Mouse (Mus musculus) limb, embryonic 11.5 days (tissue): Measurements from ENCODE around the gene Lgals12. TPM values are rescaled to one million over a fixed set of nuclear protein-coding genes. Genes with fewer than 3 reads are reported as not detected.
A peak's percentile ranks its signal among the peaks of the same experiment; 100 is the strongest.

Experiments used
- ATAC-seq: fragments of 200-750 bp; cut with Nextera tagmentation; 2 replicates; pipeline ENCODE4 v1.8.0; 2017; ENCODE audit warnings: low read depth; ENCODE audit not compliant: insufficient number of reproducible peaks, low FRiP score, low TSS enrichment
- DNase-seq: peaks from one replicate; pipeline ENCODE4 v3.0.0-alpha.2; 2015; ENCODE audit warnings: low spot score
- H3K27ac ChIP-seq: fragments of 300-500 bp; sonication (generic); replicated peaks from 2 replicates; pipeline ENCODE4 v1.5.1; 2014; ENCODE audit warnings: low read depth, mild to moderate bottlenecking, low read length
- H3K27me3 ChIP-seq: fragments of 300-500 bp; sonication (generic); 2 replicates; pipeline ENCODE4 v1.6.1; 2014; ENCODE audit warnings: mild to moderate bottlenecking, low read length, mixed read lengths; ENCODE audit not compliant: control insufficient read depth, insufficient read depth
- H3K36me3 ChIP-seq: fragments of 300-500 bp; sonication (generic); 2 replicates; pipeline ENCODE4 v1.6.1; 2014; ENCODE audit warnings: mild to moderate bottlenecking, low read length, moderate library complexity, mixed read lengths; ENCODE audit not compliant: control insufficient read depth, insufficient read depth
- H3K4me1 ChIP-seq: fragments of 300-500 bp; sonication (generic); 2 replicates; pipeline ENCODE4 v1.6.1; 2014; ENCODE audit warnings: low read length, mixed read lengths; ENCODE audit not compliant: control insufficient read depth, insufficient read depth
- H3K4me2 ChIP-seq: fragments of 300-500 bp; sonication (generic); 2 replicates; pipeline ENCODE4 v1.6.1; 2014; ENCODE audit warnings: low read depth, mild to moderate bottlenecking, moderate library complexity; ENCODE audit not compliant: severe bottlenecking
- H3K4me3 ChIP-seq: fragments of 300-500 bp; sonication (generic); 2 replicates; pipeline ENCODE4 v1.5.1; 2014; ENCODE audit warnings: low read depth, low read length
- H3K9ac ChIP-seq: fragments of 300-500 bp; sonication (generic); 2 replicates; pipeline ENCODE4 v1.6.1; 2014; ENCODE audit warnings: mild to moderate bottlenecking, low read length
- H3K9me3 ChIP-seq: fragments of 300-500 bp; sonication (generic); 2 replicates; pipeline ENCODE4 v1.6.1; 2016; ENCODE audit warnings: low read length; ENCODE audit not compliant: control insufficient read depth
- WGBS: fragments of 180-500 bp; shearing (Covaris S2); extraction: QIAGEN DNeasy Blood & Tissue Kit; methylation state at CpG from one replicate; pipeline ENCODE4 v1.1.7; 2014; 5-methylcytosine and 5-hydroxymethylcytosine counted together
- polyA plus RNA-seq: library from polyadenylated mRNA; unstranded; fragments of >200 nt; fragmentation: Nextera tagmentation; extraction: Ambion mirVana; gene quantifications from 2 replicates; pipeline ENCODE4 v1.2.1, GENCODE M21; 2014

Lgals12 gene
- polyA plus RNA-seq, 1 experiment from 2014 or later: 0.93 TPM

DNA sequence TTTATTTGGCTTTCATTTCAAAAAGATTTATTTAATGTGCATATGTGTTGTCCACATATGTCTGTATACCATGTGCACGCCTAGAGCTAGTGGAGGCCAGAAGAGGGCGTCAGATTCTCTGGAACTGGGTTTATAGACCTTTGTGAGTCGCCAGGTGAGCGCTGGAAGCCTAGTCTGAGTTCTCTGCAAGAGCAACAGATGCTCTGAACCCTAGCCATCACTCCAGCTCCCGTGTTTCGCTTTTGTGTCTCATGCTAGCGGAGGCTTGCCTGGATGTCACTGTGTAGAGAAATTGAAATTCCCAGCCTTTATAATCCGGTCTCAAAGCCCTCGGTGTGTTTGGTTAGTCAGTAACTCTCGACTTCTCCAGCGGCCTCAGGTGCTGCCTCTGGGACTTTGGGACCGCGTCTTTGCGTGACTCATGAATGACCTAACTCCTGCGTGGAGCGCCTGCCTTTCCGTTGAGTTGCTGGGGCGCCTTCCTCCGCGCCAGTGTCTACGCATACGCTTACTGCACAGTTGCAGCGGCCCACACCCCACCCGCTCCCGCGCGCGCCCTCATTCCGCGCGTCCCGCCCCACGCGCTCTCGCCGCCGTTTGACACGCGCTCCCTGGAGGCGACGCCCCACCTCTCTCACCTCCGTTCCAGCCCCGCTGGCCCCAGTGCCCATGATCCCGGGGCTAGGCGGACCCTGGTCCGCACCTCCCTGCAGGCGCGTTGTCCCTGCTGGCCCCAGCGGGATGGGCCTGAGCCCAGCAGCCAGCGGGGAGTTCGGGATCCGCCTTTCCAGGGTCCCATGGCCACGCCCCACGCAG is 5.2 kb upstream of the Lgals12 start, which contains the start of gene Hrasls5:
Hrasls5 (plus strand) TSS at position 600 of the 816 bp plus-strand sequence.
- H3K27me3 ChIP-seq: 0 out of 2 replicates have a peak, but pooled peaks cover 3% of the 10 kb centered on the region

DNA sequence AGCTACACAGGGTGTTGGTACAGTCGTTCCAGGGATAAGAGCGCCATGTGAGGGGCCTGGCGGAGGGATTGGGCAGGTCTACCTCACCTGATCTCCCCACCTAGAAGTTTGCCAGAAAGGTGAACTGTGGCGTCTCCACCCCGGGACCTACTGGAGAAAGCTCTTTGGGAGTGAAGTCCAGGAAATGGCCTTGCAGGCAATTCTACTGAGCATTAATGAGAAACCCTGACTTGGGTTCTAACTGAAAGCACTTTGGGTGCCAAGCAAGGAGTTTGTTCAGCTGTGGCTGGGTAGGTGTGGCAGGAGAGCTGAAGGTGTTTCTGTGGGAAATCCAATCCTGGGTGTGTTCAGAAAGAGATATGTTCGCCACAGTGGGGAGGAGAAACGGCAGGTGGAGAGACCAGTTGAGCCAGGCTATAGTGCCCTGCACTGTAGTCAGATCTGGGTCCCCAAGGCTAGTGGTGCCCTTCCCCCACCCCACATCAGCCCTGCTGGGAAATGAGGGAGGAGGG is 753 bp upstream of the Lgals12 start:
- ATAC-seq (no peak), DNase-seq (no peak)
- Histone ChIP-seq H3K9ac (no peak overlapping the region), H3K27me3 (0 out of 2 replicates have a peak, but pooled peaks cover 3% of the 10 kb centered on the region), H3K9me3 (no peaks in the 10 kb centered on the region), H3K36me3 (no peaks in the 10 kb centered on the region), H3K4me1 (peaks cover 11% of the 10 kb centered on the region), H3K4me2 (no peak overlapping the region), H3K4me3 (no peak overlapping the region), H3K27ac (peak overlapping the region; percentile 38)
- WGBS: 78% methylated on average over 7 of the region's 7 CpGs

More for the DNA sequence above, 5.2 kb upstream of the Lgals12 start, which contains the start of gene Hrasls5:
- H3K9me3 ChIP-seq: no peaks in the 10 kb centered on the region
- DNase-seq: peak; percentile 55
- peak; percentile 73 for ATAC-seq
- H3K9ac ChIP-seq: peak within 1 kb of the TSS; percentile 50; the same call in 1 of the 2 replicates
- H3K27ac ChIP-seq: no peak within 1 kb of the TSS
- H3K36me3 ChIP-seq: no peaks in the 10 kb centered on the region
- peak within 1 kb of the TSS; percentile 34 for H3K4me3 ChIP-seq
- peak within 1 kb of the TSS; percentile 77 for H3K4me2 ChIP-seq
- H3K4me1 ChIP-seq: peaks cover 5% of the 10 kb centered on the region
- 4% methylated on average over 54 of the region's 54 CpGs for WGBS

- H3K9ac ChIP-seq: no peak overlapping the region
- H3K4me2 ChIP-seq: peak overlapping the region; percentile 62
- peaks cover 8% of the 10 kb centered on the region for H3K4me1 ChIP-seq
- H3K4me3 ChIP-seq: peak overlapping the region; percentile 21
- H3K27ac ChIP-seq: peak overlapping the region; percentile 38; the same call in 1 of the 2 replicates
- H3K36me3 ChIP-seq: no peaks in the 10 kb centered on the region
- DNase-seq: peak; percentile 68
- no peaks in the 10 kb centered on the region; the same call in 1 of the 2 replicates for H3K9me3 ChIP-seq
- H3K27me3 ChIP-seq: no peaks in the 10 kb centered on the region
- peak; percentile 74 for ATAC-seq
- 1% methylated on average over 15 of the region's 15 CpGs for WGBS
These were observed 836 bp downstream of the Lgals12 start for GRCm38 (mm10) chr19:7605930-7606783.

DNA sequence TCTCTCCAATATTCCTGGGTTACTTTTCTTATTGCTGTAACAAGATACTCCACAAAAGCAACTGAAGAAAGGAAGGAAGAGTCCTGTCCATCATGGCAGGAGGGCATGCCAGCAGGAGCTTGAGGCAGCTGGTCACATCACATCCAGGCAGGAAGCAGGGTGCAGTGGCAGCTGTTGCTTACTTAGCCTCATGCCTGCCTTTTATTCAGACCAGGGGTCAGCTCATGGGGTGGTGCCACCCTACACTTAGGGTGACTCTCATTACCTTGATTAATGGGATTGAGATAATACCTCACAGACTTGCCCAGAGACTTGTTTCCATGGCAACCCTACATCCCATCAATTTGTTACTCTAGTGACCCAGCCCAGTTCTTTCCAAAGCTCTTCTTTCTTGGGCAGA is 2.0 kb downstream of the Lgals12 start:
- H3K4me2 ChIP-seq: no peak overlapping the region
- no peak overlapping the region for H3K4me3 ChIP-seq
- H3K36me3 ChIP-seq: no peaks in the 10 kb centered on the region
- no peaks in the 10 kb centered on the region for H3K27me3 ChIP-seq
- peaks cover 8% of the 10 kb centered on the region for H3K4me1 ChIP-seq
- DNase-seq: no peak
- no peak for ATAC-seq
- no peaks in the 10 kb centered on the region; the same call in 1 of the 2 replicates for H3K9me3 ChIP-seq
- no peak overlapping the region for H3K27ac ChIP-seq
- H3K9ac ChIP-seq: no peak overlapping the region

GRCm38 (mm10) chr19:7604107-7604506 is 2.9 kb downstream of the Lgals12 start:
- Histone ChIP-seq H3K9me3 (no peaks in the 10 kb centered on the region; the same call in 1 of the 2 replicates), H3K4me3 (no peak overlapping the region), H3K4me2 (no peak overlapping the region), H3K27ac (no peak overlapping the region), H3K27me3 (no peaks in the 10 kb centered on the region), H3K4me1 (peaks cover 8% of the 10 kb centered on the region), H3K9ac (no peak overlapping the region), H3K36me3 (no peaks in the 10 kb centered on the region)
- WGBS: 92% methylated on average over 10 of the region's 10 CpGs
- ATAC-seq (no peak), DNase-seq (no peak)

- H3K27me3 ChIP-seq: no peaks in the 10 kb centered on the region
- ATAC-seq: no peak
- 83% methylated on average over 4 of the region's 4 CpGs for WGBS
- no peak overlapping the region for H3K27ac ChIP-seq
- H3K9ac ChIP-seq: no peak overlapping the region
- H3K36me3 ChIP-seq: no peaks in the 10 kb centered on the region
- H3K9me3 ChIP-seq: no peaks in the 10 kb centered on the region; the same call in 1 of the 2 replicates
- H3K4me2 ChIP-seq: no peak overlapping the region
- no peak overlapping the region for H3K4me3 ChIP-seq
- 0 out of 2 replicates have a peak, but pooled peaks cover 3% of the 10 kb centered on the region for H3K4me1 ChIP-seq
- DNase-seq: no peak
These were observed 5.4 kb downstream of the Lgals12 start for GRCm38 (mm10) chr19:7601551-7601950.

GRCm38 (mm10) chr19:7598481-7598880 is 8.5 kb downstream of the Lgals12 start:
- H3K27me3 ChIP-seq: no peaks in the 10 kb centered on the region
- no peaks in the 10 kb centered on the region; the same call in 1 of the 2 replicates for H3K9me3 ChIP-seq
- no peak overlapping the region for H3K4me2 ChIP-seq
- no peaks in the 10 kb centered on the region for H3K4me1 ChIP-seq
- no peak overlapping the region for H3K4me3 ChIP-seq
- no peak overlapping the region for H3K9ac ChIP-seq
- no peak for DNase-seq
- 65% methylated on average over 4 of the region's 4 CpGs for WGBS
- ATAC-seq: no peak
- no peaks in the 10 kb centered on the region for H3K36me3 ChIP-seq
- H3K27ac ChIP-seq: no peak overlapping the region

DNA sequence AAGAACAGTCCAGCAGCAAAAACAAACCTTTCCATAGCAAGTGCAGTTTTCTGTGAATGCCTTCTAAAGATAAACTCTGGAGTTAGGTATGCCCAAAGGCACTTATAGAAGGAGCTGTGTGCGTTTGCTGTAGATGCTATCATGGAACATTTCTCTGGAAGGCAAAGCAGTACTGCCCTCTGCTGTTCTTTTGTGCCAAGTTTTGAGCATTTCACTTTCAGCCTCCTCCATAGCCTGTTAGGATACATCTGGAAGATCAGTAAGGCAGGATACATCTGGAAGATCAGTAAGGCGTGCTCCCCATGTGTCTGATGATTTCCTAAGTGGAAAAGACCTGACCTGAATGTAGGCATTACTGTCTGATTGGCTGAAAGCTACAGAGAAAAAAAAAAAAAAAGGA is 11.5 kb downstream of the Lgals12 start:
- H3K4me2 ChIP-seq: no peak overlapping the region
- no peak overlapping the region for H3K9ac ChIP-seq
- no peaks in the 10 kb centered on the region for H3K36me3 ChIP-seq
- no peak for ATAC-seq
- no peak overlapping the region for H3K27ac ChIP-seq
- no peaks in the 10 kb centered on the region for H3K27me3 ChIP-seq
- no peak overlapping the region for H3K4me3 ChIP-seq
- peak; percentile 58 for DNase-seq
- H3K4me1 ChIP-seq: no peaks in the 10 kb centered on the region
- 26% methylated on average over 2 of the region's 2 CpGs for WGBS
- no peaks in the 10 kb centered on the region for H3K9me3 ChIP-seq
